Mouse (Mus musculus) cerebellum, adult 2 months (tissue): ENCODE data around the gene Olfr412.

Experiments used
- CTCF ChIP-seq: fragments of 200-500 bp; IDR thresholded peaks from 2 replicates; pipeline ENCODE4 v1.5.1; 2011; ENCODE audit warnings: low read depth, mild to moderate bottlenecking, control low read depth, low read length, moderate library complexity, borderline replicate concordance; ENCODE audit not compliant: insufficient read depth
- POLR2A ChIP-seq: fragments of 200-500 bp; IDR thresholded peaks from 2 replicates; pipeline ENCODE4 v1.6.1; 2011; ENCODE audit warnings: low read length, control low read depth, borderline replicate concordance; ENCODE audit not compliant: insufficient read depth

GRCm38 (mm10) chr11:74371393-74372100, 9.7 kb downstream of the Olfr412 start:
- TF ChIP-seq CTCF = peak; percentile 89
- TF ChIP-seq POLR2A = no peak
